ENCODE assay signal across 16 mouse cellular contexts in genomic region chr2:102663865-102664264, GRCm38 (mm10). TPM values are rescaled to one million over a fixed set of nuclear protein-coding genes. Genes with fewer than 3 reads are reported as not detected.
DNase-seq lines count a peak whose midpoint lies in the region; ATAC-seq and TF ChIP-seq lines count a peak whose summit lies in the region.
"Had no signal": no experiment of that assay in that cellular context is flagged by ENCODE, and none has a peak within 500 bp of the region (broad histone marks: within the 10 kb centered on the region; RNA-seq: fewer than 3 reads in every experiment).

No protein-coding gene starts in this region.

- peaks cover 48% of the 10 kb centered on the region for H3K4me1 ChIP-seq in hindbrain, embryonic 10.5 days (replicated peaks)
- peaks cover 30% of the 10 kb centered on the region for H3K4me1 ChIP-seq in neural tube, embryonic 14.5 days (ENCODE audit: control insufficient read depth, insufficient read depth, low read length)

- no peak for DNase-seq in left cerebral cortex, adult 2 months (ENCODE audit: extremely low spot score in 1 of 2, low spot score in 2 of 2)
- no peak for DNase-seq in left cerebral cortex, postnatal 25 days (ENCODE audit: low spot score in 2 of 2)
- peak; percentile 24 for DNase-seq in hindbrain, embryonic 10.5 days (ENCODE audit: low spot score)
- DNase-seq in lung, postnatal 36 days = peak; percentile 28
- DNase-seq in testis, postnatal 10 days (ENCODE audit: low spot score) = no peak
- no peak for DNase-seq in kidney, adult 9 months
- DNase-seq in adrenal gland, postnatal 14 days = no peak
- DNase-seq: B cell, adult 2 months; heart, postnatal 14 days; kidney, adult 8-10 months; right cerebral cortex, postnatal 14 days; thymus, postnatal 25 days had no signal

- ATAC-seq in neural tube, embryonic 14.5 days (ENCODE audit: low read depth) = no peak
- ATAC-seq: activated CD4-positive, CD25-positive, alpha-beta regulatory T cell, adult 4 months had no signal

- H3K36me3 ChIP-seq in hindbrain, embryonic 10.5 days = no peaks in the 10 kb centered on the region
- no peaks in the 10 kb centered on the region for H3K36me3 ChIP-seq in neural tube, embryonic 14.5 days (ENCODE audit: control insufficient read depth, insufficient read depth, low read length)
- H3K36me3 ChIP-seq: G1E; limb, embryonic 10.5 days had no signal

- intact Hi-C loops in left cerebral cortex, adult 2 months (cut with DNase I) = no loop called here
- intact Hi-C loops in left cerebral cortex, postnatal 25 days (cut with DNase I) = loop anchor here (10.0 kb wide), 1 partner anchor 209 kb away; the partner anchor contains the start of gene Fjx1

- peak overlapping the region; percentile 58; the same call in 1 of the 2 replicates for H3K27ac ChIP-seq in left cerebral cortex, adult 2 months
- peak overlapping the region; percentile 67; the same call in 1 of the 2 replicates for H3K27ac ChIP-seq in hindbrain, embryonic 10.5 days
- peak overlapping the region; percentile 56 for H3K27ac ChIP-seq in neural tube, embryonic 14.5 days (ENCODE audit: low read depth, low read length)
- H3K27ac ChIP-seq: limb, embryonic 10.5 days had no signal

- no peaks in the 10 kb centered on the region for H3K9me3 ChIP-seq in hindbrain, embryonic 10.5 days
- H3K9me3 ChIP-seq in neural tube, embryonic 14.5 days (ENCODE audit: control insufficient read depth, low read length) = no peaks in the 10 kb centered on the region
- H3K9me3 ChIP-seq: limb, embryonic 10.5 days had no signal

- H3K4me2 ChIP-seq in neural tube, embryonic 14.5 days (ENCODE audit: low read depth, low read length) = peak overlapping the region; percentile 83

- H3K27me3 ChIP-seq in hindbrain, embryonic 10.5 days (ENCODE audit: insufficient read depth, poor library complexity, severe bottlenecking) = peaks cover 22% of the 10 kb centered on the region
- H3K27me3 ChIP-seq in neural tube, embryonic 14.5 days (ENCODE audit: control insufficient read depth, insufficient read depth, low read length) = no peaks in the 10 kb centered on the region

- 51% methylated on average over 3 of the region's 3 CpGs for WGBS in hindbrain, embryonic 10.5 days
- 32% methylated on average over 3 of the region's 3 CpGs for WGBS in neural tube, embryonic 14.5 days

- no peak for TF ChIP-seq CTCF in left cerebral cortex, adult 2 months (IDR thresholded peaks at IDR 0.05)

- H3K4me3 ChIP-seq in left cerebral cortex, adult 2 months = peak overlapping the region; percentile 73
- no peak overlapping the region for H3K4me3 ChIP-seq in hindbrain, embryonic 10.5 days
- H3K4me3 ChIP-seq in neural tube, embryonic 14.5 days (ENCODE audit: low read depth, low read length) = no peak overlapping the region
- H3K4me3 ChIP-seq: limb, embryonic 10.5 days had no signal

- no peak overlapping the region; the same call in 1 of the 2 replicates for H3K9ac ChIP-seq in neural tube, embryonic 14.5 days (replicated peaks; ENCODE audit: low read depth, low read length)

RNA-seq across cellular contexts. Expression of gene Slc1a2, which starts 5.4 kb away (rescaled TPM):
- total RNA-seq in left cerebral cortex, adult 2 months (2021) = 1,000 to 10,000 TPM; 1,660 to 1,742 TPM
- total RNA-seq in left cerebral cortex, postnatal 25 days (2021) = 1,000 to 10,000 TPM; 1,823 to 2,031 TPM
- 5.9 and 10.9 TPM in 2 replicates for polyA plus RNA-seq in hindbrain, embryonic 10.5 days (2016; fragmentation: Nextera tagmentation; extraction: Ambion mirVana)
- polyA plus RNA-seq in neural tube, embryonic 14.5 days (2014; fragmentation: Nextera tagmentation; extraction: Ambion mirVana) = 32.8 and 40.8 TPM in 2 replicates
- 1.9 and 2.4 TPM in 2 replicates for total RNA-seq in adrenal gland, postnatal 14 days (2021)
- polyA plus RNA-seq: activated CD4-positive, CD25-positive, alpha-beta regulatory T cell, adult 4 months; G1E had no signal

Comparison
In these comparisons a context has a peak if more than half of its experiments do, and no peak if none do; other contexts are left out.
1. DNase-seq: peak in hindbrain, embryonic 10.5 days (single experiment) and lung, postnatal 36 days (single experiment); none in left cerebral cortex, adult 2 months (0 of 2), left cerebral cortex, postnatal 25 days (0 of 2), testis, postnatal 10 days (single experiment), kidney, adult 9 months (single experiment) and adrenal gland, postnatal 14 days (single experiment).
2. RNA of gene Slc1a2, which starts 5.4 kb away (total RNA-seq): 1,823 to 2,031 TPM in left cerebral cortex, postnatal 25 days and 1,660 to 1,742 TPM in left cerebral cortex, adult 2 months; 1.9 to 2.4 TPM in adrenal gland, postnatal 14 days; every median in the first group is over 100 times any median in the second.
3. Peak in every context shown above with its lines, with median percentiles within 50 percentile points of each other: H3K27ac ChIP-seq.